Mouse (Mus musculus) layer of hippocampus, postnatal 25 days (tissue): ENCODE data around the gene Gm10959. TPM values are rescaled to one million over a fixed set of nuclear protein-coding genes. Genes with fewer than 3 reads are reported as not detected.

Experiments used
- DNase-seq, 2 experiments: peaks; one replicate each; pipeline ENCODE4 v3.0.0; 2022; ENCODE audit warnings: mixed read lengths in 2 of 2, low spot score in 1 of 2; ENCODE audit errors: extremely low spot score in 1 of 2
- total RNA-seq, 2 experiments: library from RNA; stranded (reverse); gene quantifications; 2 replicates each; pipeline ENCODE4 v1.2.3; 2021

The Gm10959 gene
- total RNA-seq, 2 experiments from 2014 or later = not detected

DNA sequence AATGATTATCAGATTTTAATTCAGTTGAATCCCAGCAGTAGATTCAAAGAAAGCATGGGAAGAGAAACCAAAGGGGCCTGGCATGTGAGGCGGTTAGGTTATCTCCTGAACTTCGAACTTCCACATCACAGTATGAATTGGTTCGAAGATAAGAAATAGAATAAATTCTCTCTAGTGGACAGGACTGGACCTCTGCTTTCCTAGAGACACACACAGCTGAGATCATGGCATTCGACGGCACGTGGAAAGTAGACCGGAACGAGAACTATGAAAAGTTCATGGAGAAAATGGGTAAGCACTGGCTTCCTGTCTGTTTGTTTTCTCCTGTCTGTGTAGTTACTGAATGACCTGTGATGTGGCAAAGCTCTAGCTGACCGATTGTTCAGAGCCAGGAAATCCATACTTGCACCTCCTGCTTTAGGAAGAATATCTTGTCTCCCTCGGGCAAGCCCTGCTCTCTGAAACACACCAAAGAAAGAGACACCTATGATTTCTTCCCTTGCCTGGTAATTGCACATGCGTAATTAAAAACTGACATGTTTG, 23.9 kb downstream of the Gm10959 start:
- DNase-seq = no peak

DNA sequence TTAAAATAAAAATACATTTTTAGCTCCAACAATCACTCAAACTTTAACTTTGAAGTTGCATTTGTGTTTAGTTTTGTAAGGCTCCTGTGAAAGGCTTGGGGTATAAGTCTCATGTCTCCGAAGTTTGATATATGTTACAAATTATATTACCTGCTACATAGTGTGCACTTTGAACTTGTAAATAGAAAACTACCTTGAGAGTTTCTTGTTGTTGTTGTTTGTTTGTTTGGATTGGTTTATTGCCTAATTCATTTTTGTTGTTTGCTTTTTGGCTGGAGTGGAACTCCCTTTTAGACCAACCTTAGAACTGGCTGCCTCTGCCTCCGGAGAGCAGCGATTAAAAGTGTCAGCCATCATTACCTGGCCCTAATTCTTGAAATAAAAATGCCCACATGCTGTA, 24.4 kb downstream of the Gm10959 start, which contains the start of gene Fabp2:
TSS of gene Fabp2 (plus strand) at position 301 of the 400 bp plus-strand sequence.
- no peak for DNase-seq

DNA sequence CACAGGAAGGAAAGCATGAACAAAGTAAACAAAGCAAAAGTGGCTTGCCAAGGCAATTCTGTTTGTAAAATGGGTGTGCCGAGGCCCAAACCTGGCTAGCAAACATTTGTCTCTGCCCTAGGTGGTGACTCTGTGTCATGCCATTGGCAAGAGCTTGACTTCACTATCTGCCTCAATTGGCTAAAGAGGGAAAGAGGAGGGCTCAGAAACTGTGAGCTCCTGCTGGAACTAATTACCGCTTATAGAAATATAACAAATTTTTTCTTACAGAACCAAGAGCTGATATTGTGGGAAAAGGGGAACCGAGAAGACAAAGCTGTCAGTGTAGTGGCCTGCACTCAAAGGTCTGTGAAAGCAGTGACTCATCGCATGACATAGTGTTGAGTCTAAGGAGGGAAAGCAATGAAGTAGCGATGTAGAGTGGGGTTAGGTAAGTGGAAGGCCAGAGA, 30.8 kb downstream of the Gm10959 start:
- no peak for DNase-seq

DNA sequence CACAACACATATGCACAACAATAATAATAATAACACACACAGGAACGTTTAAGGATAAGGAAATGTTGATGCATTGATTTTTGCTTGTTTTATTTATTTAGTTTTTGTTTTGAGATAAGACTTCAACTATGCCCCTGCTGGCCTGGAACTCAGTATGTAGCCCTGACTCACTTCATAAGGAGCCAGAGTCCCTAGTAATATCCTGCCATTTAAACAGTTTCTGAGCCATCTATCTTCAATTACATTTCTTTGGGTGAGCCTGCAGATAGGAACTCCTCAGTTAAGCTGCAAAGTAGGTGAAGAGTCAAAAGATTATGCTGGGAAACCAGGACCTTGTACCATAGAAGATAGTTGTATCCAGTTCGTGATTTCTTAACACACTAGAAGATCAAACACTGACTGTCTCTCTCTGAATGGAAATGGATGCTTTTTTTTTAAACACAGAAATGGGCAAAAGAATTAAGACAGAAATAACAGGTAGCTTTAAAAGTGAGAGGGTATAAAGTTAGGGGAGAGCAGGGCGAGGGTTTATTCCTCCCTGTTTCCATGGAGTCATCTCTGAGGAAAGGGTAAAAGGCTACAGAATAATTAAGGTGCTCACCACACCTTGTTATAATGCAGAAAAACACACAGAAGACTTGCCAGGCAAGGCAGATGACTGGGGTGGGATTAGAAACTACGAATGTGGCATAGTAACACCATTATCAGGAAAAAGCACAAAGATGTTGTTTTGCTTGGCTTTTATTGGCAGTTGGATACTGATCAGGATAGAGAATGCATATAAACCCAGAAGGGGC, 31.5 kb downstream of the Gm10959 start:
- DNase-seq = no peak

DNA sequence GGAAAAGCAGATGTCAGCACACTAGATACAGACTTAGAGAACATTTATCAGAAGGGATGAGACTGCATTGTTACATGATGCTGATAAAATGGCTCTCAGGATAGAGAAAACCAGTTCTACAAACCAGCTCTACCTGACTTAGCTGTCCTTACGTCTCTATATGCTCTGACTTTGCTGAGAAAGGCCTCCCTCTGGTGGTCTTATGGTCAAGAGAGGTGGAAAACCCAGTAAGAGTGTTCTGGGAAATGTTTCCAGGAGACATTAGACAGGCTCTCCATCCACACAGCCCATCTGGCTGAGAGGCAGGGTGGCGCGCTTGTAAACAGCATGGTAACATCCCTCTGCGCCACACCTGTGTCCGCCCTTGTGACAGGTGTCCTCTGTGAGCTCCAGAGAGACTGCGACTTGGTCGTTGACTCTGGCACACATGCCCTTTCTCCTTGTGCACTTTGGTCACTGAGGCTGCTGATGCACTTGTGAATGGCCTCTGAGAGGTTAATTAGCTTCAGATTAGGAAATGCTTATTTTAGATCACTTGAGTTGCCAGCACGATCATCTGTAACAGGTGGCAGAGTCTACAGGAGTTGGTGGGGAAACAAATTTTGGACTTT, 40.4 kb downstream of the Gm10959 start:
- DNase-seq = no peak

DNA sequence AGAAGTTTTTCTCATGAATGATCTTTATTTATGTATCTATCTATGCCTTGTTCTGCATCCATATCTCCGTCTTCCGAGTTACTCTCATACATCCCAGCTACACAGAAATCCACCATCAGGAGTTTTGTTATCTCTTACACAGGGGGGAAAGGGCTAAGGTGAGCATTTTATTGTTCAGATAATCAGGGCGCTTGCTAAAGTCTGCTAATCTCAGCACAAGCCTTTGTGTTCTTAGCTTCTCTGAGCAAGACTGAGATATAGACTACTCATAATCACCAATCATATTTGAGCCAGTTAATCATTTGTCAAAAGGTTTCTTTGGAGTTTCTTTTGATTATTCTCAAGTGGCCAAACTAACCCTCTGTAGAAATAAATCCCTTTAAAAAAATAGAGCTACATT, 41.6 kb downstream of the Gm10959 start:
- no peak for DNase-seq

DNA sequence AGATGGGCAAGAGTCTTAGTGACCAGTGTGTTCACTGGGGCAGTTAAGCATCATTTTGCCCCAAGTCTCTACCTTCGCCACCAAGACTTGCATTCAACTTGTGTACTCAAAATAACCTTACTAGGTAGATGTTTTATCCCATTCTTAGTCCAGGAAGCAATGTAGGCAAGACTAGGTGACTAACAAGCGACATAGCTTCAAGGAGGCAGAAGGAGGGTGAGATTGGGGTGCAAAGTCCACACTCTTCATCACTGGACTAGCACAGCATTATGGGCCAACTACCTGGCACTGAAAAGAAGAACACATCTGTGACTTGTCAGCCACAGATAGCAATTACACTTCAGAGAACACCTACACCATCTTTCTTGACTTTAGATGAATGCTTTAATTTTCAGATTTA, 42.3 kb downstream of the Gm10959 start:
- no peak for DNase-seq

DNA sequence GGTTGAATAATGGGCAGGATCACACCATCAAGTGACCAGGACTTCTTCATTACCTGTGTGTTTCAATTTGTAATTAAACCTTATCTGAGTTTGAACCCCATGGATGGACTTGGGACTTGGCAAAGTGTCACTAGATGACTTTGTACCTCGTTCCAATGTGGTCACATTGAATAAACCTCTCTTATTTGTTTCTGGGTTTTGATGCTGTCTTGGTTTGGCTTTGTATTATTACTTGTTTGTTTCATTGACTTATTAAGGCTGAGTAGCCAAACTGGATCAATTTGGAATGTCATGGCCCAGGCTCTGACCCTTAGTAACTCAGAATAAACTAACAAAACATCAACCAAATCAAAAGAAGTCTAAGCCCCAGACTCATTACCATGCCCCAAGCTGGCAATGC, 47.6 kb downstream of the Gm10959 start:
- DNase-seq = no peak

DNA sequence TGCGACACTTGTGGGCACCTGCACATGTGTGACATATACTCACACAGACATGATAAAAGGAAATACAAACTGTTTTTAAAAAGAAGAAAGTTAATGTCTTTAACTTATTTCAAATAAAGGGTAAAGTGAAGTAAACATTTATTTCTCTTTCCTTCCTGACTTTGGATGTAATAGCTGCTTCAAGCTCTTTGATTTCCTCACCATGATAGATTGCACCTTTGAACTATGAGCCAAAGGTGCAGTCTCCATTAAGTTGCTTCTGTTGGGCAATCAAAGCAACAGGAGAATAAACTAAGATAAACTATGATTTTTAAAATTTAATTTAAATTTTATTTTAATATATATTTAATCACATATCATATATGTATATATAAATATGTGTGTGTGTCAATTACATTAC, 50.9 kb downstream of the Gm10959 start:
- no peak for DNase-seq

DNA sequence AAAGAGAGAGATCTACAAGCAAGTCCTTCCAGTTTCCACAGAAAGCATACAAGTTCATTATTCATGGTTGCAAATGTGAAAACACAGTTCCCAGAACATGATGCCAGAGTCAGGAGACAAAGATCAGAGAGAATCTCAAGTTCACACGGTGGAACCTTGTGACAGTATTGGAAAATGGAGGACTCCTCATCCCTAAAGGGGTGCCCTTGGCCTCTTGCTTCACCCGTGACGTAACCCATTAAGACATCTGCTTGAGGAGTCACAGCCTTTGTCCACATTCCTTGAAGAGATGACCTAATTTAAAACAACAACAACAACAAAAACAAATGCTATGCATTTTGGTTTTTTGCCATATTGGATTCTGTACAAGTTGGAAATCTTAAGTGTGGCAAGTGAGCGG, 54.1 kb downstream of the Gm10959 start:
- no peak for DNase-seq

Other genes starting within 250 kb of the Gm10959 start
- gene Pde5a, start 190.4 kb downstream of the Gm10959 start, total RNA-seq = 1 to 10 TPM; 7.8 to 9.7 TPM
- not detected for gene Fabp2, start 24.3 kb downstream of the Gm10959 start, total RNA-seq
- gene 1810037I17Rik, start 4.8 kb upstream of the Gm10959 start, total RNA-seq = 10 to 100 TPM; 51.5 to 57.3 TPM
- 10 to 100 TPM; 22.4 to 25.4 TPM for gene Usp53, start 65.2 kb upstream of the Gm10959 start, total RNA-seq
- gene Myoz2, start 115.7 kb upstream of the Gm10959 start, total RNA-seq = under 1 TPM in 1 of 2 experiments, not detected in 1; 0.30 TPM